8 mouse cellular contexts compared by ENCODE assay signal in genomic region chr4:140592217-140592759, GRCm38 (mm10).
A peak's percentile ranks its signal among the peaks of the same experiment; 100 is the strongest.
DNase-seq lines count a peak whose midpoint lies in the region; ATAC-seq and TF ChIP-seq lines count a peak whose summit lies in the region.

No protein-coding gene starts in this region.

- no peak overlapping the region for H3K27ac ChIP-seq in hindbrain, postnatal 0 days
- no peak overlapping the region for H3K27ac ChIP-seq in midbrain, embryonic 11.5 days (ENCODE audit: low read depth, low read length)
- no peak overlapping the region for H3K27ac ChIP-seq in small intestine, adult 2 months (ENCODE audit: insufficient read depth, low read depth, low read length)

- peak; percentile 89 for TF ChIP-seq CTCF in hindbrain, postnatal 0 days (IDR thresholded peaks at IDR 0.05; ENCODE audit: low read depth)
- TF ChIP-seq CTCF in small intestine, adult 2 months (IDR thresholded peaks at IDR 0.05; ENCODE audit: extremely low read depth, insufficient read length, insufficient replicate concordance, low read depth, low read length), result peak; percentile 82

- ATAC-seq in hindbrain, postnatal 0 days, result peak; percentile 88
- ATAC-seq in midbrain, embryonic 11.5 days (ENCODE audit: low FRiP score), result peak; percentile 71
- ATAC-seq in inflammation-experienced regulatory T-cells, adult 6 months, result no peak

- no peak overlapping the region for H3K4me2 ChIP-seq in hindbrain, postnatal 0 days (ENCODE audit: low read depth, low read length)
- no peak overlapping the region for H3K4me2 ChIP-seq in midbrain, embryonic 11.5 days

- no peak overlapping the region for H3K9ac ChIP-seq in hindbrain, postnatal 0 days (replicated peaks; ENCODE audit: low read length)
- no peak overlapping the region for H3K9ac ChIP-seq in midbrain, embryonic 11.5 days (ENCODE audit: low read length)

- peak; percentile 92 for DNase-seq in R1 (ENCODE audit: low read depth, low spot score)
- peak; percentile 83 for DNase-seq in cerebellum, adult 8-10 months
- DNase-seq in frontal cortex, postnatal 14 days (ENCODE audit: low spot score in 2 of 2), result peak; percentile 70 to 80
- DNase-seq in hindbrain, postnatal 0 days (ENCODE audit: low spot score), result peak; percentile 94
- peak; percentile 61 for DNase-seq in left cerebral cortex, adult 11 months (ENCODE audit: low spot score)
- peak; percentile 98 for DNase-seq in midbrain, embryonic 11.5 days (ENCODE audit: low spot score, missing footprints)

- WGBS in hindbrain, postnatal 0 days, result 23% methylated on average over 11 of the region's 11 CpGs
- 33% methylated on average over 11 of the region's 11 CpGs for WGBS in midbrain, embryonic 11.5 days
- 37% methylated on average over 11 of the region's 11 CpGs for WGBS in small intestine, adult 2 months

- H3K36me3 ChIP-seq in hindbrain, postnatal 0 days (ENCODE audit: insufficient read depth, low read length), result peaks cover 13% of the 10 kb centered on the region
- H3K36me3 ChIP-seq in midbrain, embryonic 11.5 days (ENCODE audit: control insufficient read depth, insufficient read depth, low read length), result peaks cover 13% of the 10 kb centered on the region; the same call in 1 of the 2 replicates
- H3K36me3 ChIP-seq in small intestine, adult 2 months (ENCODE audit: control insufficient read depth, insufficient read depth, low read length), result no peaks in the 10 kb centered on the region; the same call in 1 of the 2 replicates

- H3K4me1 ChIP-seq in hindbrain, postnatal 0 days (ENCODE audit: insufficient read depth, low read length), result peaks cover 4% of the 10 kb centered on the region; the same call in 1 of the 2 replicates
- peaks cover 4% of the 10 kb centered on the region; the same call in 1 of the 2 replicates for H3K4me1 ChIP-seq in midbrain, embryonic 11.5 days (ENCODE audit: control insufficient read depth, insufficient read depth, low read length)
- no peaks in the 10 kb centered on the region for H3K4me1 ChIP-seq in small intestine, adult 2 months (ENCODE audit: control insufficient read depth, insufficient read depth, insufficient read length, low read length)

- H3K4me3 ChIP-seq in hindbrain, postnatal 0 days (ENCODE audit: low read length), result no peak overlapping the region
- H3K4me3 ChIP-seq in midbrain, embryonic 11.5 days (ENCODE audit: low read depth, low read length), result no peak overlapping the region
- H3K4me3 ChIP-seq in small intestine, adult 2 months (ENCODE audit: low read depth, low read length), result no peak overlapping the region

- no peaks in the 10 kb centered on the region for H3K27me3 ChIP-seq in hindbrain, postnatal 0 days (ENCODE audit: insufficient read depth, low read length)
- H3K27me3 ChIP-seq in midbrain, embryonic 11.5 days (ENCODE audit: control insufficient read depth, insufficient read depth, low read length), result no peaks in the 10 kb centered on the region
- H3K27me3 ChIP-seq in small intestine, adult 2 months (ENCODE audit: control insufficient read depth, insufficient read depth, low read length), result no peaks in the 10 kb centered on the region

- TF ChIP-seq POLR2A in small intestine, adult 2 months (IDR thresholded peaks at IDR 0.05; ENCODE audit: low read depth, low read length), result no peak

- no peaks in the 10 kb centered on the region for H3K9me3 ChIP-seq in hindbrain, postnatal 0 days (ENCODE audit: low read length)
- H3K9me3 ChIP-seq in midbrain, embryonic 11.5 days (ENCODE audit: control insufficient read depth, low read length), result no peaks in the 10 kb centered on the region; the same call in 1 of the 2 replicates
